Mouse (Mus musculus) lung, postnatal 25 days (tissue): ENCODE measurements at regions not wholly inside any gene's neighbourhood (a gene's known extent, or its start where the extent isn't known, plus 50 kb on each side); places are given as distances from the start of the nearest gene placed in this dataset.

Experiments
- DNase-seq: peaks from one replicate; pipeline ENCODE4 v3.0.0; 2022; ENCODE audit warnings: low spot score

DNA sequence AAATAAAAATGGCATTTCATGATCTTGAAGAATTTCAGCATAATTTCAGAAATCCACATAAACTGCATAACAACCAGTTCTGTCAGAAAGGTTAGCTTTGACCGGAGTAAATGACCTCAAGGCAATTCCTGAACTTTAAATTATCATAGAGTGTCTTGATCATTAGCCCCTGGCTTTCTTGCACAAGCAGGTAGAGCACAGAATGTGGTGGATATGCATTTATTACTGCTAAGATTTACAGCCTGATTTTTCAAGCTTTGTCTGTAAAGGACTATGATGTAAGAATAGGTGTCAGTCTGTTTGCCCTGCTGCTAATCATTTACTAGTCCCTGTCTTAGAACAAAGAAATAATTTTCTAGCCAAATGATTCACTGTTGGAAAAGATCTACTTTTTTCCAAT, 347.3 kb downstream of the Ppp1r3a start:
- DNase-seq = no peak

DNA sequence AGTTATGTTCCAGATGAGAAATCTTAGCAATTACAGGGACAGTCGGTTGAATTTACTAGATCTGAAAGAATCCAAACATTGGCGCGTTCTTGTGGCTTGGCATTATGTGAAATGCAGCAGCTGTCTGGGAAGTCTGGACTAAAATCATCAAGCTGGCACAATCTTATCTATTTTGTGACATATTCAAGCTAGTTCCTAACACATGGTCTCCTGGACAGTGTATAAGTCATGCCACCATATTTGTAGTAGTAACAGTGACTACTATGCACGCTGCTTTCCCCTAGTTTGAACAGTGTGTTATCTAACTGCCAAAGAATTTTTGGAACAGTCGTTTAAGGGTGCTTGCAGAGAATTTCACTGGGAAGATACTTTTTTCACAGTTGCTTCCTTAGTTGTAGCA, 396.8 kb downstream of the Ppp1r3a start:
- no peak for DNase-seq
